Mouse (Mus musculus) G1E (cell line): ENCODE measurements at regions not wholly inside any gene's neighbourhood (a gene's known extent, or its start where the extent isn't known, plus 50 kb on each side); places are given as distances from the start of the nearest gene placed in this dataset.

Source experiments
- CTCF ChIP-seq: IDR thresholded peaks from 2 replicates; pipeline ENCODE4 v1.5.1; 2012; ENCODE audit warnings: low read depth, low read length, inconsistent platforms, mixed read lengths
- GATA1 ChIP-seq: IDR thresholded peaks from 2 replicates; pipeline ENCODE4 v1.6.1; 2012; ENCODE audit warnings: borderline replicate concordance, low read length, inconsistent platforms, mixed read lengths
- GATA2 ChIP-seq: IDR thresholded peaks from 2 replicates; pipeline ENCODE4 v1.6.1; 2012; ENCODE audit warnings: low read depth, low read length, inconsistent platforms, borderline replicate concordance
- POLR2AphosphoS5 ChIP-seq: IDR thresholded peaks from 2 replicates; pipeline ENCODE4 v1.6.1; 2012; ENCODE audit warnings: low read depth, low read length, inconsistent platforms; ENCODE audit not compliant: insufficient replicate concordance
- TAL1 ChIP-seq: conservative IDR thresholded peaks from 2 replicates; pipeline ENCODE4 v1.6.1; 2012; ENCODE audit warnings: low read depth, low read length, inconsistent platforms, mixed read lengths

DNA sequence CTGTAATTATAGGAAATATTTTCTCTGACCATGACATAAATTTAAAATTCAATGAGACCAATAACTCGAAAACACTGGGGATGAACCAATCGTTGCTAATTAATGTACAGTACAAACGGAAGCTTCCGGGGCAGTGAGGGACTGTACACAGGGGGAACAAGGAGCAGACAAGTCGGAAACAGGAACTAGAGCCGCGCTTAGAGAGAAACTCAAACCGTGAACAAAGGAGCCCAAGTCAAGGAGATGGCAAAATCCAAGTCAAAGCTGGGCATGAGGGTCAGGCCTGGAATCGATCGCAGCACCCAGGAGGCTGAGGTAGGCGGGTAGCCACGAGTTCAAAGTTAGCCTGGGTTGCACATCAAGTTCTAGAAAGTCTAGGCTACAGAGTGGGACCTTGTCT is 70.2 kb upstream of the Prok2 start:
- no peak for TF ChIP-seq CTCF
- TF ChIP-seq GATA1 = no peak
- no peak for TF ChIP-seq POLR2AphosphoS5
- no peak for TF ChIP-seq TAL1
- no peak for TF ChIP-seq GATA2
